Mouse (Mus musculus): ENCODE measurements around the gene Gm20458. TPM values are rescaled to one million over a fixed set of nuclear protein-coding genes. Genes with fewer than 3 reads are reported as not detected.

The Gm20458 gene
- polyA plus RNA-seq, 1 experiment from 2014 or later: 5.5 TPM

DNA sequence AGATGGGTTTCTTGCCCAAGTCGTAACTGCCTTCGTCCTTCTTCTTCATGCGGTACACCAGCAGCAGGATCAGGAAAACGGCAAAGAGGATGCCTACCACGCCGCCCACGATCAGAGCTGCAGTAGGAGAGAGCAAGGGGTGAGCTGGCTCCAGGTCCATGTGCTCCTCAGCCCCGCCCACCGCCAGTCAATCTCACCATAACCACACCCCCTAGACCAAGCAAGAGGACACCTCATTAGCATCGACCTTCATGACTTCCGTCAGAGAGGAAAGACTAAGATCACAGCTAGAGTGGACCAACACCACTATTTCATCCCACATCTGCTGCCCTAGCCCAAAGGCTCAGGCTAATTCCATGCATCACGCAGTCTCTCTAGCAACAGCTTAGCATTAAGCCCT, 34.6 kb upstream of the Gm20458 start:
- 19% methylated on average over 12 of the region's 12 CpGs for WGBS
- no peaks in the 10 kb centered on the region for H3K9me3 ChIP-seq
- no peak overlapping the region for H3K9ac ChIP-seq
- no peak for ATAC-seq (ENCODE audit: low FRiP score, low read depth)
- H3K4me1 ChIP-seq: peaks cover 9% of the 10 kb centered on the region
- no peak overlapping the region for H3K27ac ChIP-seq
- no peak overlapping the region for H3K4me2 ChIP-seq (replicated peaks)
- H3K36me3 ChIP-seq: peaks cover 58% of the 10 kb centered on the region
- 0 out of 2 replicates have a peak, but pooled peaks cover 10% of the 10 kb centered on the region for H3K27me3 ChIP-seq
- H3K4me3 ChIP-seq: no peak overlapping the region

- Histone ChIP-seq H3K9me3 (no peaks in the 10 kb centered on the region), H3K4me2 (replicated peaks) (no peak overlapping the region), H3K9ac (no peak overlapping the region), H3K27ac (no peak overlapping the region), H3K4me1 (peaks cover 17% of the 10 kb centered on the region), H3K4me3 (no peak overlapping the region), H3K36me3 (peaks cover 58% of the 10 kb centered on the region), H3K27me3 (0 out of 2 replicates have a peak, but pooled peaks cover 10% of the 10 kb centered on the region)
- WGBS: 85% methylated on average over 5 of the region's 5 CpGs
- ATAC-seq (ENCODE audit: low FRiP score, low read depth): no peak
Measured at GRCm38 (mm10) chr2:164426952-164427351, 33.8 kb upstream of the Gm20458 start.

GRCm38 (mm10) chr2:164428451-164428850, 32.3 kb upstream of the Gm20458 start:
- Histone ChIP-seq H3K9me3 (no peaks in the 10 kb centered on the region), H3K9ac (no peak overlapping the region), H3K27me3 (0 out of 2 replicates have a peak, but pooled peaks cover 10% of the 10 kb centered on the region), H3K36me3 (peaks cover 56% of the 10 kb centered on the region), H3K4me1 (peaks cover 32% of the 10 kb centered on the region), H3K4me2 (replicated peaks) (no peak overlapping the region), H3K27ac (no peak overlapping the region), H3K4me3 (no peak overlapping the region)
- 41% methylated on average over 5 of the region's 5 CpGs for WGBS
- ATAC-seq (ENCODE audit: low FRiP score, low read depth): no peak

GRCm38 (mm10) chr2:164429881-164430615, 30.7 kb upstream of the Gm20458 start:
- peaks cover 43% of the 10 kb centered on the region for H3K36me3 ChIP-seq
- H3K4me3 ChIP-seq: no peak overlapping the region
- no peak for ATAC-seq (ENCODE audit: low FRiP score, low read depth)
- H3K27me3 ChIP-seq: 0 out of 2 replicates have a peak, but pooled peaks cover 10% of the 10 kb centered on the region
- no peak overlapping the region for H3K9ac ChIP-seq
- 0 out of 2 replicates have a peak overlapping the region, but pooled peaks have one; percentile 38 for H3K4me2 ChIP-seq (replicated peaks)
- 47% methylated on average over 15 of the region's 15 CpGs for WGBS
- peak overlapping the region; percentile 15; the same call in 1 of the 2 replicates for H3K27ac ChIP-seq
- H3K4me1 ChIP-seq: peaks cover 48% of the 10 kb centered on the region
- no peaks in the 10 kb centered on the region for H3K9me3 ChIP-seq

DNA sequence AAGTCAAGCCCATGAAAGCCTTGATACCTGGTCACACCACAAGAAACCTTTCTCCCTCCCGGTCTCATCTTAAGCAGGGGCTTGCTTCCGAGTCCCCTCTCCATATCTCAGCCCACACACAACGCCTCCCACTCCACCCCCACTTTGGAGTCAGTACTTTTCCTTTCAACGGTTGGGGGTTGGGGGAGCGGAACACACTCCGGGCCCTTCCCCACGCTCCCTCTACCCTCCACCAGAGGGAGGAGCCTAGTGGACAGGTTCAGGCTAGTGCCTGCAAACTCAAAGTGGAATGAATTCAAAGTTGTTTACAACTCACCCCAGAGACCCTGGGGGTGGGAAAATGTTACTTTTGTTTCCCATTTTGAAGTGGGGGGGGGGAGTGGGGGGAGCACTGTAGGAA, 30.1 kb upstream of the Gm20458 start:
- H3K9me3 ChIP-seq: no peaks in the 10 kb centered on the region
- no peak overlapping the region for H3K4me3 ChIP-seq
- peak overlapping the region; percentile 15; the same call in 1 of the 2 replicates for H3K27ac ChIP-seq
- peaks cover 40% of the 10 kb centered on the region for H3K36me3 ChIP-seq
- WGBS: 9% methylated on average over 7 of the region's 7 CpGs
- peak overlapping the region; percentile 38 for H3K4me2 ChIP-seq (replicated peaks)
- ATAC-seq (ENCODE audit: low FRiP score, low read depth): peak; percentile 34; the same call in 1 of the 2 replicates
- H3K4me1 ChIP-seq: peaks cover 55% of the 10 kb centered on the region
- H3K9ac ChIP-seq: no peak overlapping the region
- 0 out of 2 replicates have a peak, but pooled peaks cover 10% of the 10 kb centered on the region for H3K27me3 ChIP-seq

DNA sequence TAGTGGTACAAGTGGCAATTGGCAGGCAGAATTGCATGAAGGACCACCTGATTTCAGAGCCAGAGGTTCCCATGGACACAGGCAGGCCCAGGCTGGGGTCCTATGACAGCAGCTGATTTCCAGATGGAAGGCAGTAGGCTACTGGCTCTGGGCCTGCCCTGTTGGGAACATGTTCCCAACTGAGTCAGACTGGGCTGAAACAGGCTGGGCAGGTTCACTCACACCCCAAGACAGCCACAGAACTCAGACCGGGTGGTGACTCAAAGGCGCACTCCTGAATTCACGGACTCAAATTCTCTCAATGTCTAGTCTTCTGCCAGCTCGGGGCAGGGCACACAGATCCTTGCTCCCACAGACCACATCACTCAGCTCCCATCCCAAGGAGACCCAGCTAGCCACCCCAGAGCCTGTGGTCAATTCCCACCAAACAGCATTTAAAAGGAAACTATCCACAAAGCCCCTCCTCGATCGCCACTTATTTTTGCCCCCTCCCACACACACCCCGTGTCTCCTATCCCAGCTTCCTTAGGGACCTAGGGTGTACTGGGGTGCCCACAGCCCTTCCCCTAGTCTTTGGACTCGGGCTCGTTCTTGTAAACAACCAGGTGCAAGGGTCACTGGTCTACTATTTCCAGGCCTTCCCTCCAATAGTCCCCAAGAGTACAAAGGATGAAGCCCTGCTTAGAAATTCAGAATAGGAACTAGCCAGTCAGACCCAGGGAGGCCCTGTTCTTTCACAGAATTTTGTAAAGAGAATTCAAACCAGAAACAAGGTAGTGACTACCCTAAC, 28.9 kb upstream of the Gm20458 start:
- Histone ChIP-seq H3K4me3 (no peak overlapping the region), H3K9me3 (no peaks in the 10 kb centered on the region), H3K4me1 (peaks cover 67% of the 10 kb centered on the region), H3K27ac (peak overlapping the region; percentile 56), H3K36me3 (peaks cover 28% of the 10 kb centered on the region), H3K4me2 (replicated peaks) (peak overlapping the region; percentile 36; the same call in 1 of the 2 replicates), H3K9ac (no peak overlapping the region), H3K27me3 (0 out of 2 replicates have a peak, but pooled peaks cover 10% of the 10 kb centered on the region)
- WGBS: 56% methylated on average over 9 of the region's 9 CpGs
- ATAC-seq (ENCODE audit: low FRiP score, low read depth): no peak

DNA sequence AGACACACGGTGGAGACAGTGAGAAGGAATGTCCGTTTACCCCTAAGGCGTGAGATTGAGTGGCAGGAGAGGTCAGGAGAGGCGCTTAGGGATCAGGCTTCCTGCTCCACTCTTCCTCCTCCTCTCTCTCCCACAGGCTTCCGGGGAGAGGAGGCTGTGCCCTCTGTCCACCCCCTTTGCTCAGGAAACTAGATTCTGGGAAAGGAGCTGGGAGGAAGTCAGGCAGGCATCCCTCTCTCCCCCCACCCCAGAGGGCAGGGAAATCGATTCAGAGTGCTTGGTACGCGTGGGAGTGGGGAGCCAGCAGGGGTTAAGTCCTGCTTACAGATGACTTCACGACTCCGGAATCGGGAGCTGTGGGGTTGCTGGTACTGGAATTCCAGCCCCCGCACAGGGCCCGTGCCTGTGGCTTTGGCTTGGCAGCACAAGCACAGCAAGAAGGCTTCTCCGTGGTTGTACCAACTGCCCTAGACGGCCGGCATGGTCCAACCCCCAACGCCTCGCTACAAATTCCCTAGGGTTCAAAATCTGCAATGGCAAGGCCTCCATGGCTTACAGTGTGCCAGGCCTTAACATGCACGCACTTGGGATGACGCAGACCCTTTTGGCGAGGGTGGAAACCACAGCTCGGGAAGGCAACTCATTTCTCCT, 28.1 kb upstream of the Gm20458 start:
- H3K4me3 ChIP-seq: no peak overlapping the region
- no peaks in the 10 kb centered on the region for H3K9me3 ChIP-seq
- H3K27ac ChIP-seq: peak overlapping the region; percentile 56
- WGBS: 23% methylated on average over 22 of the region's 22 CpGs
- H3K9ac ChIP-seq: peak overlapping the region; percentile 27; the same call in 1 of the 2 replicates
- ATAC-seq (ENCODE audit: low FRiP score, low read depth): peak; percentile 21; the same call in 1 of the 2 replicates
- peaks cover 75% of the 10 kb centered on the region for H3K4me1 ChIP-seq
- H3K27me3 ChIP-seq: 0 out of 2 replicates have a peak, but pooled peaks cover 10% of the 10 kb centered on the region
- H3K4me2 ChIP-seq (replicated peaks): peak overlapping the region; percentile 36
- peaks cover 20% of the 10 kb centered on the region for H3K36me3 ChIP-seq

- 71% methylated on average over 9 of the region's 9 CpGs for WGBS
- Histone ChIP-seq H3K4me2 (replicated peaks) (peak overlapping the region; percentile 36), H3K9ac (0 out of 2 replicates have a peak overlapping the region, but pooled peaks have one; percentile 4), H3K4me1 (peaks cover 81% of the 10 kb centered on the region), H3K9me3 (no peaks in the 10 kb centered on the region), H3K36me3 (peaks cover 13% of the 10 kb centered on the region), H3K27ac (peak overlapping the region; percentile 56), H3K27me3 (0 out of 2 replicates have a peak, but pooled peaks cover 10% of the 10 kb centered on the region), H3K4me3 (no peak overlapping the region)
- ATAC-seq (ENCODE audit: low FRiP score, low read depth): no peak
Measured at GRCm38 (mm10) chr2:164433278-164433895, 27.4 kb upstream of the Gm20458 start.

DNA sequence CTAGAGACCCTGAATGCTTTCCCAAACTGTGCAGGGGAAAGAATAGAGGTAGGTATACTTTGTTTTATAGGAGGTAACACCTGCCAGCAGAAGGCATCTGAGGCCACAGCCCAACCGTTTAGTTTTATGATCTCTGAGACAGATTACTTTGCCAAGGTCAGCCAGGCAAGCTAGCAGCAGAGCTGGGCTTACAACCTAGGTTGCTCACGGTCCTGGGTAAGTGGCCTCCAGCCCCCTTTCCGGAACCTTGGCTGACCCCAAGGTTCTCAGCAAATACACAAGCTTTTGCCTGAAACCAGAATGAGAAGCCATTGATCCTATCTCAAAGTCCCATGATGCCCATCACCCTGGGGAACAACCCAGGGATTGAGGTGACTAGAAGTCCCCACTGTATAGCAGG, 26.1 kb upstream of the Gm20458 start:
- Histone ChIP-seq H3K36me3 (no peaks in the 10 kb centered on the region; the same call in 1 of the 2 replicates), H3K27me3 (0 out of 2 replicates have a peak, but pooled peaks cover 3% of the 10 kb centered on the region), H3K27ac (no peak overlapping the region), H3K4me1 (peaks cover 94% of the 10 kb centered on the region), H3K9ac (no peak overlapping the region), H3K4me2 (replicated peaks) (no peak overlapping the region), H3K4me3 (no peak overlapping the region), H3K9me3 (no peaks in the 10 kb centered on the region)
- no peak for ATAC-seq (ENCODE audit: low FRiP score, low read depth)
- WGBS: 40% methylated on average over 3 of the region's 3 CpGs

DNA sequence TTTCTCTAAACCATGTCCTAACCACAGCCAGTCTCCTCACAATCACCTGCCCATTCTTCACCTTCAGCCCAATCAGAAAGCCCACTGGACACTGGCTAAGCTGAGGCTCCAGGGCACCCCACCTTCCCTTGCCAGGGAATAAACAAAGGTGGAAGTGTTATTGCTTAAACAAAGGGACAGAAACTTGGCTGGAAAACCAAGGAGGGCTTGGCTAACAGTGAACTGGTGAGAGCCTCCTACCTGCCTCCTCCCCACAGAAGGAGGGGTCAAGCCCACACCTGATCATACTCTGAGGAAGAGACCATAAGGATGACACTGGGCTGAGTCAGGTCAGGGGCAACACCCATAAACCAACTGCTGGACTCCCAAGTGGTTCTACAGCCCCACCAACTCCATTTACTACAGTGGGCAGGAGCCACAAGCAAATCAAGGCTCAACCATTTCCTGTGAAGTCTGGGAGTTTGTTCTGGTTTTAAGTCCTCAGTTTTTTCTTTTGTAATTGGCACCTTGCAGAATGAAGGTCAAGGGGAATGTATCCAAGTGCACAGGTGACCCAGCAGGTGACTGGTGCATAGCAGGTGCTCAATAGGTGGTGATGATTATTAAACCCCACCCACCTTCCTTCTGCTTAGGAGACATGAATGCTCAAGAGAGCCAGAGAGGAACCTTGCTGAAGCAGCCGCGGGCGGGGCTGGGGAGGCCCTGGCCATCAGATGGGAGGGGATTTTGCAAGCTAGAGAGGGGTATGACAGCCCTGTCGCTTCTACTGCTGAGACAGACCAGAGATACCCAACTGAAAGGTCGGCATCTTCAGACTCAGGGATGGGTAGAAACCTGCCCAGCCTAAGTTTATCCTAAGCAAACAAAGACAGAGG, 25.3 kb upstream of the Gm20458 start:
- Histone ChIP-seq H3K4me2 (replicated peaks) (no peak overlapping the region), H3K4me1 (peaks cover 99% of the 10 kb centered on the region), H3K4me3 (no peak overlapping the region), H3K9me3 (no peaks in the 10 kb centered on the region), H3K36me3 (no peaks in the 10 kb centered on the region), H3K27ac (peak overlapping the region; percentile 2; the same call in 1 of the 2 replicates), H3K27me3 (no peaks in the 10 kb centered on the region), H3K9ac (no peak overlapping the region)
- 33% methylated on average over 5 of the region's 5 CpGs for WGBS
- no peak for ATAC-seq (ENCODE audit: low FRiP score, low read depth)

Data from limb, embryonic 13.5 days (tissue).